Mouse (Mus musculus) adrenal gland, postnatal 36 days (tissue): ENCODE results near the gene Fry. TPM values are rescaled to one million over a fixed set of nuclear protein-coding genes. Genes with fewer than 3 reads are reported as not detected.
A peak's percentile ranks its signal among the peaks of the same experiment; 100 is the strongest.

Experiments used
- DNase-seq, 2 experiments: peaks; one replicate each; pipeline ENCODE4 v3.0.0; 2021; ENCODE audit warnings: mixed read lengths in 1 of 2
- total RNA-seq, 2 experiments: library from RNA; stranded (reverse); gene quantifications; 2 replicates each; pipeline ENCODE4 v1.2.3; 2021

The Fry gene
- total RNA-seq, 2 experiments from 2014 or later: 29.9 to 40.9 TPM

GRCm38 (mm10) chr5:150171562-150171961 is 53.1 kb downstream of the Fry start:
- DNase-seq: no peak

GRCm38 (mm10) chr5:150173869-150174268 is 55.4 kb downstream of the Fry start:
- no peak for DNase-seq

- no peak for DNase-seq
Observed at GRCm38 (mm10) chr5:150174950-150175349, 56.5 kb downstream of the Fry start.

GRCm38 (mm10) chr5:150176251-150177015 is 58.0 kb downstream of the Fry start:
- no peak for DNase-seq

GRCm38 (mm10) chr5:150177757-150178156 is 59.3 kb downstream of the Fry start:
- no peak for DNase-seq

GRCm38 (mm10) chr5:150178194-150178801 is 59.9 kb downstream of the Fry start:
- no peak for DNase-seq

- peak; percentile 36 to 49 for DNase-seq
Observed at GRCm38 (mm10) chr5:150180985-150181607, 62.7 kb downstream of the Fry start.

GRCm38 (mm10) chr5:150184959-150185358 is 66.5 kb downstream of the Fry start:
- DNase-seq: no peak

GRCm38 (mm10) chr5:150186121-150186520 is 67.7 kb downstream of the Fry start:
- DNase-seq: no peak

GRCm38 (mm10) chr5:150186676-150187075 is 68.2 kb downstream of the Fry start:
- no peak for DNase-seq

GRCm38 (mm10) chr5:150188031-150188430 is 69.6 kb downstream of the Fry start:
- DNase-seq: no peak

- DNase-seq: no peak
Observed at GRCm38 (mm10) chr5:150190454-150191358, 72.3 kb downstream of the Fry start.

- DNase-seq: peak; percentile 80 to 84
Observed at GRCm38 (mm10) chr5:150195514-150196210, 77.2 kb downstream of the Fry start.

- peak; percentile 29 to 31 for DNase-seq
Observed at GRCm38 (mm10) chr5:150196211-150196585, 77.8 kb downstream of the Fry start.

GRCm38 (mm10) chr5:150196881-150197311 is 78.5 kb downstream of the Fry start:
- no peak for DNase-seq

GRCm38 (mm10) chr5:150206749-150207148 is 88.3 kb downstream of the Fry start:
- no peak for DNase-seq

GRCm38 (mm10) chr5:150207596-150207995 is 89.2 kb downstream of the Fry start:
- DNase-seq: no peak

- DNase-seq: no peak
Observed at GRCm38 (mm10) chr5:150208009-150208408, 89.6 kb downstream of the Fry start.

GRCm38 (mm10) chr5:150214081-150214480 is 95.6 kb downstream of the Fry start:
- no peak for DNase-seq

- no peak for DNase-seq
Observed at GRCm38 (mm10) chr5:150216066-150216465, 97.6 kb downstream of the Fry start.

GRCm38 (mm10) chr5:150219457-150219856 is 101.0 kb downstream of the Fry start:
- peak in 1 of 2 experiments; percentile 45 for DNase-seq

- DNase-seq: peak; percentile 40 to 50
Observed at GRCm38 (mm10) chr5:150220333-150220732, 101.9 kb downstream of the Fry start.
